Mouse (Mus musculus): Measurements from ENCODE around the gene Wipf3. TPM values are rescaled to one million over a fixed set of nuclear protein-coding genes. Genes with fewer than 3 reads are reported as not detected.

The Wipf3 gene
- polyA plus RNA-seq (2012; rRNA removed): 6.6 and 11.1 TPM in 2 replicates

GRCm38 (mm10) chr6:54429447-54430194, at the start of gene Wipf3:
Wipf3 (plus strand) TSS chr6:54429603.
- DNase-seq (ENCODE audit: low read depth): peak; percentile 73
- peak; percentile 51; the same call in 1 of the 2 replicates for TF ChIP-seq POLR2A (IDR thresholded peaks at IDR 0.05; ENCODE audit: borderline replicate concordance, extremely low read depth, insufficient read depth, insufficient read length, poor library complexity, severe bottlenecking)
- TF ChIP-seq CTCF (IDR thresholded peaks at IDR 0.05; ENCODE audit: borderline replicate concordance, extremely low read depth, insufficient read depth, insufficient read length): no peak

GRCm38 (mm10) chr6:54382636-54383035, 46.8 kb upstream of the Wipf3 start:
- no peak for TF ChIP-seq CTCF (IDR thresholded peaks at IDR 0.05; ENCODE audit: borderline replicate concordance, extremely low read depth, insufficient read depth, insufficient read length)
- TF ChIP-seq POLR2A (IDR thresholded peaks at IDR 0.05; ENCODE audit: borderline replicate concordance, extremely low read depth, insufficient read depth, insufficient read length, poor library complexity, severe bottlenecking): no peak
- DNase-seq (ENCODE audit: low read depth): no peak

GRCm38 (mm10) chr6:54383893-54384524, 45.4 kb upstream of the Wipf3 start:
- TF ChIP-seq POLR2A (IDR thresholded peaks at IDR 0.05; ENCODE audit: borderline replicate concordance, extremely low read depth, insufficient read depth, insufficient read length, poor library complexity, severe bottlenecking) (no peak), CTCF (IDR thresholded peaks at IDR 0.05; ENCODE audit: borderline replicate concordance, extremely low read depth, insufficient read depth, insufficient read length) (no peak)
- no peak for DNase-seq (ENCODE audit: low read depth)

- TF ChIP-seq POLR2A (IDR thresholded peaks at IDR 0.05; ENCODE audit: borderline replicate concordance, extremely low read depth, insufficient read depth, insufficient read length, poor library complexity, severe bottlenecking): no peak
- TF ChIP-seq CTCF (IDR thresholded peaks at IDR 0.05; ENCODE audit: borderline replicate concordance, extremely low read depth, insufficient read depth, insufficient read length): no peak
- no peak for DNase-seq (ENCODE audit: low read depth)
Observed at GRCm38 (mm10) chr6:54384777-54385176, 44.6 kb upstream of the Wipf3 start.

- peak; percentile 58 for DNase-seq (ENCODE audit: low read depth)
- TF ChIP-seq POLR2A (IDR thresholded peaks at IDR 0.05; ENCODE audit: borderline replicate concordance, extremely low read depth, insufficient read depth, insufficient read length, poor library complexity, severe bottlenecking) (no peak), CTCF (IDR thresholded peaks at IDR 0.05; ENCODE audit: borderline replicate concordance, extremely low read depth, insufficient read depth, insufficient read length) (no peak)
Observed at GRCm38 (mm10) chr6:54386429-54386828, 43.0 kb upstream of the Wipf3 start.

- no peak for TF ChIP-seq CTCF (IDR thresholded peaks at IDR 0.05; ENCODE audit: borderline replicate concordance, extremely low read depth, insufficient read depth, insufficient read length)
- no peak for TF ChIP-seq POLR2A (IDR thresholded peaks at IDR 0.05; ENCODE audit: borderline replicate concordance, extremely low read depth, insufficient read depth, insufficient read length, poor library complexity, severe bottlenecking)
- no peak for DNase-seq (ENCODE audit: low read depth)
Observed at GRCm38 (mm10) chr6:54387044-54387443, 42.4 kb upstream of the Wipf3 start.

GRCm38 (mm10) chr6:54387751-54388150, 41.7 kb upstream of the Wipf3 start:
- DNase-seq (ENCODE audit: low read depth): no peak
- TF ChIP-seq CTCF (IDR thresholded peaks at IDR 0.05; ENCODE audit: borderline replicate concordance, extremely low read depth, insufficient read depth, insufficient read length) (no peak), POLR2A (IDR thresholded peaks at IDR 0.05; ENCODE audit: borderline replicate concordance, extremely low read depth, insufficient read depth, insufficient read length, poor library complexity, severe bottlenecking) (no peak)

GRCm38 (mm10) chr6:54388690-54389275, 40.6 kb upstream of the Wipf3 start:
- TF ChIP-seq POLR2A (IDR thresholded peaks at IDR 0.05; ENCODE audit: borderline replicate concordance, extremely low read depth, insufficient read depth, insufficient read length, poor library complexity, severe bottlenecking) (no peak), CTCF (IDR thresholded peaks at IDR 0.05; ENCODE audit: borderline replicate concordance, extremely low read depth, insufficient read depth, insufficient read length) (no peak)
- DNase-seq (ENCODE audit: low read depth): no peak

- no peak for TF ChIP-seq POLR2A (IDR thresholded peaks at IDR 0.05; ENCODE audit: borderline replicate concordance, extremely low read depth, insufficient read depth, insufficient read length, poor library complexity, severe bottlenecking)
- peak; percentile 64; the same call in 1 of the 2 replicates for TF ChIP-seq CTCF (IDR thresholded peaks at IDR 0.05; ENCODE audit: borderline replicate concordance, extremely low read depth, insufficient read depth, insufficient read length)
- peak; percentile 92 for DNase-seq (ENCODE audit: low read depth)
Observed at GRCm38 (mm10) chr6:54391765-54392164, 37.6 kb upstream of the Wipf3 start.

GRCm38 (mm10) chr6:54393886-54394285, 35.5 kb upstream of the Wipf3 start:
- TF ChIP-seq POLR2A (IDR thresholded peaks at IDR 0.05; ENCODE audit: borderline replicate concordance, extremely low read depth, insufficient read depth, insufficient read length, poor library complexity, severe bottlenecking) (no peak), CTCF (IDR thresholded peaks at IDR 0.05; ENCODE audit: borderline replicate concordance, extremely low read depth, insufficient read depth, insufficient read length) (no peak)

GRCm38 (mm10) chr6:54399194-54399923, 30.0 kb upstream of the Wipf3 start:
- peak; percentile 71 for DNase-seq (ENCODE audit: low read depth)
- no peak for TF ChIP-seq POLR2A (IDR thresholded peaks at IDR 0.05; ENCODE audit: borderline replicate concordance, extremely low read depth, insufficient read depth, insufficient read length, poor library complexity, severe bottlenecking)
- TF ChIP-seq CTCF (IDR thresholded peaks at IDR 0.05; ENCODE audit: borderline replicate concordance, extremely low read depth, insufficient read depth, insufficient read length): no peak

More at GRCm38 (mm10) chr6:54393886-54394285, 35.5 kb upstream of the Wipf3 start:
- no peak for DNase-seq (ENCODE audit: low read depth)

All from brain, embryonic 14.5 days (tissue).